Mouse (Mus musculus) adrenal gland, postnatal 36 days (tissue): ENCODE measurements at regions not wholly inside any gene's neighbourhood (a gene's known extent, or its start where the extent isn't known, plus 50 kb on each side); places are given as distances from the start of the nearest gene placed in this dataset.

Experiments used
- DNase-seq, 2 experiments: peaks; one replicate each; pipeline ENCODE4 v3.0.0; 2021; ENCODE audit warnings: mixed read lengths in 1 of 2

DNA sequence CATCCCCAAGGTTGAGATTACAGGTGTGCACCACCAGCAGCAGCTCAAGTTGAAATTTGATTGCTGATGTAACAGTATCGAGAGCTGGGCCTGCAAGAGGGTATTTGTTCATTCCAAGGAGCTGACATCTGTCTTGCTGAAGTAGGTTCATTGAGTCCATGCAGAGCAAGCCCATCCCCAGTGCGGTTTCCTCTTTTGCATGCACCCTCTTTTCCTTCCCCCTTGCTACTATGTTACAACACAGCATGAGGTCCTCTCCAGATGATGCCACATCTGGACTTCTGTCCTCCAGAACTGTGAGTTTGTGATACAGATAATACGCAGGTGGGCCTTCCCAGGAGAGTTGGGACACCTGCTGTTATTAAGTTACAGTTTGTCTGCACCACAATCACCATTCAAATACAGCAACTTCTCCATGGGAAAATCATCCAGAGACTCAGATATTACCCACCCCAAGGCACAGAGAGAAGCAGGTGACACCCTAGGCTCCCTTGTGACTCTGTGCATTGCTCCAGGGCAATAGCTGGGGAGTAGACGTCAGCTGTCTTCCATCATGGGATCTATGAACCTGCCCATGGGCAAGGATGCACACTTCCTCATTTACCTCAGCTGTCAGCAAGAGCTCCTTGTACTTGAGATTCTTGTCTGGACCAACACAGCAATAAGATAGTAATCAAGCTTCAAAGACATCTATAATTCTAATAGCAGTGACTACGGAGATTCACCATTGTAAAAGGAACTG lies 137.8 kb downstream of the Ets2 start:
- DNase-seq = no peak

DNA sequence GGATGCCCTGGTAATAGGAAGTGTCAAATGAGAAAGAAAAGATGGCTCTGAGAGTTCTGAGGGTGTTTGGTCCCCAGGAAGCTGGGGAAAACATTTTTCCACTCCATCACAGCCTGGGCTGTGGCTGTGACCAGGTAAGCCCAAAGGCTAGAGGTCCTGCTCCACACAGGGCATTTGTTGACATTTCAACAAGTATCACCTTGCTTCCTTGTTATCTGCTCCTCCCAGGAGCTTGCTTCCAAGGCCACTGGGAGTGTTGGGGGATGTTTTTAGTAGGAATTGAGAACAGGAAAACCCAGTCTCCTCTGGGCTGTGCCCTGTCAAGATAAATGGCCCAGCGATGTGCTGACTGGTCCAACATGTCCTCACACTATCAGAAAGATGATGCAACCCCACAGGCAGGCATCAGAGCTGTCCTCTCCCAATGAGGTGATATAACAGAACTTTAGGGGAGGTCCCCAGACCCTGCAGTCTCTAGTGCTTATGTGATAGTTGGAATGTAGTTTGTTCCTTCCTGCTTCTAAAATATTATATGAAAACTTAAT lies 137.1 kb downstream of the Ets2 start:
- DNase-seq = no peak

DNA sequence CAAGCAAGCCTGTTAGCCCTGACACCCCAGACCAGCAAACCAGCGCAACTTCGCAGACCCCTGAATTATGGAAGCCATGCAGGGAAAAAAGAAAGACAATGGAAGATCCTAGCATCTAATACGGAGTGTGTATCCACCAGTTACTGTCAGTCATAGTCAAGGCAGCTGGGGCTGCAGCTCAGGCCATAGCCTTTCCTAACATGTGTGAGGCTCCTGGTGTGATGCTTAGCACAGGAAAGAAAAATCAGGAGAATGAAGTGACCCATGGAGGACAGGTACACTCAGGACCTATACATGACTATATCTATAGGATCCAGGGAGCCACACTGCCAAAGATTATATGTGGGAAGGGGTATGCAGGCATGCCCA lies 136.6 kb downstream of the Ets2 start:
- no peak for DNase-seq

DNA sequence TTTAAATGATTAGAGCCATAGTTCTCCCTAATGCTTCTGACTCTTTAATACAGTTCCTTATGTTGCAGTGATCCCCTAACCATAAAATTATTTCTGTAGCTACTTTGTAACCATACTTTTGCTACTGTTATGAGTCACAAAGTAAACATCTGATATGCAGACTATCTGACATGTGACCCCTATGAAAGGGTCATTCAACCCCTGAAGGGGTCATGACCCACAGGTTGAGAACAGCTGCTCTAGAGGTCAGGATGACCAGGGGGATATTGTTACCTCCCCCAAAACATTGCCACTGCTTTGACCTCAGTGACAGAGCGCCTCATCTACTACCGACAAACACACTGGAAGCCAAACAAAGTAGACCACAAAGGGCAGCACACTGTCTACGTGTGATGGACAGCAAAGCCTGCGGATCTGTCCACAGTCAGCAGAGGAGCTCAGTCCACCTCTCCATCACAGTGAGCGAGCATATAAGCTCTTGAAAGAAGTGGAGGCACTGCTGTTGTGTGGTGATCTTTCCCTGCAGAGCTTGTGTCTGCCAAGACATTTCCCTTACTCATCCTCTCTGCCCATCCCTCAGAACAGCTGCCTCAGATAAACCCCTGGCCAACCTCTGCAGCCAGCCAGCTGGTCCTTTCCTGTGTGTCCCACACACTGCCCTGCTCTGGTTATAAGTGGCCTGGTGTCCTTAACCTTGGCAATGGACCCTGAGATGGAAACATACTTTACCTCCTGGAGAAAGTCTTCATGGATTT lies 136.0 kb downstream of the Ets2 start:
- DNase-seq = no peak

DNA sequence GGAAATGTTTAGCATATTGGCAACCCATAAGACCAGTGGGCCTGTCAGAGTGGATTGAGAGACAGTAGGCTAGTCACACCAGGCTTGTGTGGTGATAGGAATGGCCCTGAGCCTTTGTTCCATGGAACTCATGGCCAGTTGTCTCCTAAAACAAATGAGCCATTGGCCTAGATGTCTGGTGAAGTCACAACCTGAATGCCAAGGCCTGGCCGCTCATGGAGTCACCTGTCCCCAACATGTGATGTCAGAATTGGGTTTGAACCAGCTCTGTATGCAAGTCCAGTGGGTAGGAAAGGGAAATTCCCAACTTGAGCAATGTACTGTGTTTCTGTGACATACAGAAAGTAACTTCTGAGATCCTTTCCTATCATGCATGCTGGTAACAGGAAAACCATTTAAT lies 134.1 kb downstream of the Ets2 start:
- peak in 1 of 2 experiments; percentile 52 for DNase-seq

DNA sequence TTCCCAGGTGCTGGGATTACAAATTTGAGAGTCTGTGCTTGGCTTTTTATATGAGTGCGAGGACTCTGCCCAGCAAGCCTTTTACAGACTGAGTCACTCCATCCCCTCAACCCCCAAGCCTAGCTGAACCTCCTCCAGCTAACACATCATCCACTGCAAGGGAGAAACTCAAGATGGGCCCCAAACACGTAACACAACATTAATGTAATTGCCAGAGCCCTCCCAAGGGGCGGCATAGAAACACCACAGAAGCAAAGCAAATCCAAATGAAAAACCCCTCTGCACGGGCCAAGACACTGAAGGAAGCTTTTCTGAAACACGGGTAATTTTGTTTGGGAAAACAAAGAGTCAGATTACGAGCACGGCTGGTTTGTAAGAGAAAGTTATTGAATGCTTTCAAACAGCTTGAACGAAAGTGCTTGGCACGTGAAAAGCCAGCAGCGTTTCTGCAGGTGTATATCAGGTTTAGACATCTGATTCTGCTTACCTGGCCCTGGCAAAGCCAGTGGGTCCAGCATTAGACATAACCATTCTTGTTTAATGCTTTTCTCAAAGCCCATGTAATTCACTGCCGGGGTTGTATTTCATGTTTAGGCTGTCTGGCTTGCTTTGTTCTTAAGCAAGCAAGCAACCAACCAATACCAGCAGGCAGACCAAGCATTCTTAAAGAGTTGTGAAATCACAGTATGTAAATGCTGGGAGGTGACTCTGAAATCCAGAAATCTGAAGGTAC lies 132.8 kb downstream of the Ets2 start:
- no peak for DNase-seq

DNA sequence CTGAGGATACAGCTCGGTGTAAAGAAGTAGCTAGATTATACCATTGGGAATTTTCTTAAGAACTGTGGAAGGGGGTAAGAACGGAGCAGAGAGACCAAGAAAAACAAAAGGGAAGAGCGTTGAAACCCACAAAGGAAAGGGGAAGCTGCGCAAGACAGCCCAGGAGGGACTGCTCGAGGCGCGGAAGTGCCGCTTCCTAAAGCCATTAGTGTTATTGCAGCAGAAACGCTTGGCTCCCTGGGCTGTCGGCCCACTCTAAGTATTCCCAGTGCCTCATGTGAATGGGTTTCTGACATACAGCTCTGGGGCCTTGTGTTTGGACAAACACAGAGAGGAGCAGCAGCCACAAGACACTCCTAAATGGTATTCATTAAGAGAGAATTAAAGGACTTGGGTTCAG lies 131.6 kb downstream of the Ets2 start:
- DNase-seq = peak; percentile 31 to 47

DNA sequence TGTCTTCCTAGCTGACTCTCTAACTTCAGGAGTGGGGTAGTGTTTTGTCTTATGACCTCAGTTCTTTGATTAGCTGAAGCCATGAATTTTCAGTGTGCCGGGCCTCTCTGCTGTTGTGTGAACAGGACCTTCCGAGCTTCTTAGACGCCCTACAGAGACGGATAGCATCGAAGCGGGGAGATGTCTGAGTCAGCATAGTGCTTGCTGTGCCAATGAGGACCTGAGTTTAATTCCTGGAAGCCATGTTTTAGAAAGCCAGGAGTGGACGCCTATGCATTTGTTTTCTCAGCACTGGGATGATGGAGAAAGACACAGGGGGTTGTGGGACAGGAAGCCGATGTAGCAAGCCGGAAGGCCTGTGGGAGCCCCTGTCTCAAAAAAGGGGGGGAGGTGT lies 130.5 kb downstream of the Ets2 start:
- no peak for DNase-seq

DNA sequence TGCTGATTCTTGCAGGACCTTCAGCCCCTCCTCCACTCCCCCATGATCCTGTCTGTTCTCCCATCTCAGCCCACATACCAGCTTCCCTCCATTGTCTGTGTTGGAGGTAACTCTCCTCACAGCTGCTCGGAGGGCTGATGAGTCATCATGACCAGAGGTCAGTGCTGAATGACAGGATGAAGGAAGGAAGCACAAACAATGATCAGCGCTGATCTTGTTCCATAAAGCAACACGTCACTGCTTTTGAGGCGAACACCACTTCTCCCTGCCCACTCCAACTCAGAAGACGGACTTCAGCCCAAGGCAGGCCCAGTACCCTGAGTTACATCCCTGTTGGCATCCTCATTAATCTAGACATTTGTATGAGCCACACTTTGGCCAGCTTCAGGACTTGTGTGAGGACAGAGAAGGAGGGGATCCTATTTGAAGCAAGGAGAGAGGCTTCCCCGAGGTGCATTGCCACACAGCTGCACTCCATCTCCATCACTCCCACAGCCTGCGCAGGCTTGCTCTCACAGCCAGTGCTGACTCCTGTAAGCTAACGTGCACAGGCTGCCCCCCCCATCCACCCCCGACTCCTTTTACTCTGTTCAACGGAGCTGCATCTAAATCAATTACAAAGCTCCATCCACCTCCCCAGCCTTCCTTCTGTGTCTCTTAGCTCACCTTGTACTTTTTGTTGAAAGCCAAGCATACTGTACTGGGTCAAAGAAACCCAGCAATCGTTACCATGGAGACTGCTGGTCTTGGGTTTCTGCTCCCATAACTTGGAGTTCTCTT lies 129.9 kb downstream of the Ets2 start:
- DNase-seq = peak; percentile 59 to 70

DNA sequence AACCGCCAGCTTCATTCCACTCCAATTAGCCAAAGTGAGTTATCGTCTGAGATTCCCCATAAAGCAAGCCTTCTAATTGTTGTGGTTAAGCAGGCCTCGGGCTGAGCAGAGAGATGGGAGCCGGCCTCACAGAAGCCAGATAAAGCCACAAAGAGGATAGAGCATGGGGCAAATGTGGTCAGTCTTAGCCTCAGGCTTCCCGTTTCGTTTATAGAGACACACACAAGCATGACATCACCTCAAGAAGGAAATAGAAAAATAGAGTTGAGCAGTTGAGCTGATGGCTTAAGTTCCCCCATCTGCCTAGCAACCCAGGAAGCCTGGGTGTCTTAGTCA lies 125.5 kb downstream of the Ets2 start:
- no peak for DNase-seq

DNA sequence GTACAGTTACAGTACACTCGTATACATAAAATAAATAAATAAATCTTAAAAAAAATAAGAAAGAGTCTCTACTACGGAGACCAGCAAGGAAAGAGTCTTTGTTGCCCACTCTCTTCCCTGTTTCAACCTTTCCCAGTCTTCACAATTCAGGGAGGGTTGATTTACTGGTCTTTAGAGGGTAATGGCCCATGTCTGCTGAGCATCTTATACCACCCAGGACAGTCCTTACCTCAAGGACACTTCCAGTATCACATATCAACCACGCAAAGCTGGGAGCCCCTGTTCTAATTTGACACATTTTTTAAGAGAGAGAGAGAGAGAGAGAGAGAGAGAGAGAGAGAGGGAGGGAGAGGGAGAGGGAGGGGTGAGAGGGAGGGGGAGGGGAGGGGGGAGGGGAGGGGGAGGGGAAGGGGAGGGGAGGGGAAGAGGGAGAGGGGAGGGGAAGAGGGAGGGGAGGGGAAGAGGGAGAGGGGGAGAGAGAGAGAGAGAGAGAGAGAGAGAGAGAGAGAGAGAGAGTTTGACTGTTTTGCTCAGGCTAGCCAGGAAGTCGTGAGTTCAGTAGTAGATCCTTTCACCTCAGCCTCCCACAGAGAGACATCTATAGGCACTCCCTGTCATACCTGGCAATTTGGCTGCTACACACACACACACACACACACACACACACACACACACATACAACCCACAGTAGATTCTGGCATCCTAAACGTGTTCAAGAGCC lies 125.0 kb downstream of the Ets2 start:
- DNase-seq = no peak

DNA sequence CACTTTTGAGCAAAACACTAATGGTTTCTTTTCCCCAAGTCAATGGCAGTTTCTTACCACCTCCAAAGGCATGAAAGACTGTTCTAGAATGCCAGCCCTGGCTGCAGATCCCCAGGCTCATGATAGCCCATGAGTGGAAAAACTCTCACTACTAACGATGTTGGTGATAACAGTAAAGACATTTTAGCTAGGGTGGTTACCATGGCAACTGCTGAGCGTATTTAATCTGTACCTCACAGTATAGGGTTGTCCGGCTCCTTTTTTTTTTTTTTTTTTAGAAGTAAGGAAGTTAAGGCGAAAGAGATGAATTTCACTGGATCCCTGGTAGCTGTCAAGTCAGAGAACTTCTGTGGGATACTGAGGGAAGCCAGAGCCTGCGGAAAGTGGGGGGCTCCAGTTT lies 123.8 kb downstream of the Ets2 start:
- no peak for DNase-seq

DNA sequence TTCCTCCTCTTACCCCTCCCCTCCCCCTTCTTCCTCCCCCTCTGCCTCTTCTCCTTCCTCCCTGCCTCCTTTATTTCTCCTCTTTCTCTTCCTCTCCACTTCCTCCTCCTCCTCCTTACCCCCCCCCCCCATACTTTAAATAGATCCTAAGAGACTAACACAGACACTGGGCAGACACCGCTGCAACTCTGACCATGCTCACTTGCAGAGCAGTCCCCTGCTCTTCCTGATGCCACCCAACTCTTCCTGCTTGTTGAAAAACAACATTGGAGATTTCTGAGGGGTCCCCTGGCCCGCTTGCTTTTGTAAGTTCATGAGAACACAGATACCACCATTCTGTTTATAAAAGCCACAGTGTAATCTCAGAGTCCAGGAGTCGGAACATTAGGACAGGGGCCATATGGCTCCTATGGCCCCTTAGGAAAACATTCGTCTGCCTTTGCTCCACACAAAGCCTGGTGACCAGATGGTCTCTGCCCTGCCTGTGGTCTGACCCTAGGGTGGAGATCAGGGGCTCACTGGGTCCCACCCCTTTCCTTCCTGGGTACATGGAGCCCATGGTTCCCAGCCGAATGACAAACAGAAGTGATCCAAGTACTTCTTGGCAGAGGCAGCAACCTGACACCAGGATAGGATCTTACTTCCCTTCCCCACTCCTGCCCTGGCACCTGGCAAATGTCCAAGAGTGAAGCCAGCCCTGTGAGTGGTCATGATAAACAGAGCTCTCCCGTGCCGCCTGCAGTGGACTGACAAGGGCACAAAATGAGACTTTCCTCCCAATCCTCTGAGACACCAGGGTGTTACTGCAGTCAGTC lies 123.1 kb downstream of the Ets2 start:
- peak; percentile 61 to 64 for DNase-seq

DNA sequence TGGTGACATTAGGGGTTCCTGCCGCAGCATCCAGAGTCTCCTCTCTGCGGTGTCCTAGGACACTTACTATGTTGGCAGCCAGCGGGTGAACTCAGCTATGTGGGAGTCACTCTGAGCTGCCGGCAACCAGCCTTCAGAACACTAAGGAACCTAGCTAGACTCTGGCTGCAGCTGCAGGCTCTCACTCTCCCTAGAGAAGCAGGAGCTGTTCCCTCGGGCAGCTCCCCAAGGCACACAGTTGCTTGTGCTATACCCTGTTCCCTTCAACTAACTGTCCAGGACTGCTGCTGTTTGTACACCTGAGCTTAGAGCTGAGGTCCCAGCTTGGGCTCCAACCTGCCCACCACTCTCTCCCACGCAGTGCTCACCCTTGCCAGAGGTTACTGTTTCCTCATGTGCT lies 121.9 kb downstream of the Ets2 start:
- DNase-seq = no peak

DNA sequence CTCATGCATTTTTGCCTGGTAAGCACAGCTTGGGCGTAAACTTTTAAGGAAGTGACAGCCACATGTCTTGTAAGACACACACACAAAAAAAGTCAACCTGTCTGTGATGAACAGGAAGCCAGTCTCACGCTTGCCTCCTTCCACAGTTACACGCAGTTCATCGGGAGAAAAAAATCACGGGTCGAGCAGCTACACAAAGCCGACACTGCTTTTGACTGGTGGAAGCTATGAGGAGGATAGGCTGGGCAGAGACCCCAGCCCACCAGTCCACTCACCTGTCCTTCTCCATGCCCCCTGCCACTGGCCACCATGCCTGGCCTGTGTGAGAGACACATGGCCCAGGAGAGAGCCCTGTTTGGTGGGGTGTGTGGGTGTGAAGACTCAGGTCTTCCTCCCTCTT lies 119.2 kb downstream of the Ets2 start:
- DNase-seq = no peak

DNA sequence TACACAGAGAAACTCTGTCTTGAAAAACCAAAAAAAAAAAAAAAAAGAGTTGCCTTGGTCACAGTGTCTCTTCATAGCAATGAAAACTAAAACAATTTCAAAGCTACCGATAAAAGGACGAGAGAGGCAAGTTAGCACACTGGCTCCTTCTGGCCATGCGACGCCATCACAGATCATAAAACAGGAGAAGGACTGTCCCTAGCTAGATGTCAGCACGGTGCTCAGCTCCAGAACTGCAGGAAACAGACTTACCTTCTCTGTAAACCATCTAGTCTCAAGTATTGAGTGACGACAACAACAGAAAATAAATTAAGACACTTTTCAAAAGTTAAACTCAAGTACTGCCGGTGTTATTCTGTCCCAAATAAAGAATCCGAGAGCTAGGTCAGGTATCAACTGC lies 118.7 kb downstream of the Ets2 start:
- no peak for DNase-seq

DNA sequence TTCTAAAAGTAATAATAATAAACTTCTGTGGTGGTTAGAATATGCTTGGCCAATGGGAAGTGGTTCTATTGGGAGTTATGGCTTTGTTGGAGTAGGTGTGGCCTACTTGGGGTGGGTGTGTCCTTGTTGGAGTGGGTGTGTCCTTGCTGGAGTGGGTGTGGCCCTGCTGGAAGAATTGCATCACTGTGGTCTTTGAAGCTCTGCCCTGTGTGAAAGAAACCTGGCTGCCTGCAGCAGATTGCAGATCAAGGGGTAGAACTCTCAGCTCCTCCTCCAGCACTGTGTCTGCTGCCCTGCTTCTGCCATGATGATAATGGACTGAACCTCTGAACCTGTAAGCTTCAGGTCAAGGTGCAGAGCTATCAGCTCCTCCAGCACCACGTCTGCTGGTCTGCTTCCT lies 118.1 kb downstream of the Ets2 start:
- no peak for DNase-seq

DNA sequence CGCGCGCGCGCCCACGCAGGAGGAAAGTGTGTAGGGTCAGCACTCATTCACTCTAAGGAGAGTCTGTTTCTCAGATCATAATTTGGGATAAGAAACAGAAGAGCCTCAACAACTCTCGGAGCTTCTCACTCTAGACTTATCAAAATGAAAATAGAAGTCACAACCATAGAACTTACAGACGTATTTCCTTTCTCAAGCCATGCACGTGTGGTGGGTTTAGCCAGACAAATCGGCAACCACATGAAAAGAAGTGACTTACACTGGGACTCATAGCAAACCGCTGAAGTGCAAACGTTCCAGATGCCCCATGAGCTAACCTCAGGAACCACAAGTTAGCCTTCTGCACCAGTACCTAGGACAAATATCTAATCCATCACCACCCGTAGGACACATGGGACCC lies 114.1 kb downstream of the Ets2 start:
- DNase-seq = no peak

DNA sequence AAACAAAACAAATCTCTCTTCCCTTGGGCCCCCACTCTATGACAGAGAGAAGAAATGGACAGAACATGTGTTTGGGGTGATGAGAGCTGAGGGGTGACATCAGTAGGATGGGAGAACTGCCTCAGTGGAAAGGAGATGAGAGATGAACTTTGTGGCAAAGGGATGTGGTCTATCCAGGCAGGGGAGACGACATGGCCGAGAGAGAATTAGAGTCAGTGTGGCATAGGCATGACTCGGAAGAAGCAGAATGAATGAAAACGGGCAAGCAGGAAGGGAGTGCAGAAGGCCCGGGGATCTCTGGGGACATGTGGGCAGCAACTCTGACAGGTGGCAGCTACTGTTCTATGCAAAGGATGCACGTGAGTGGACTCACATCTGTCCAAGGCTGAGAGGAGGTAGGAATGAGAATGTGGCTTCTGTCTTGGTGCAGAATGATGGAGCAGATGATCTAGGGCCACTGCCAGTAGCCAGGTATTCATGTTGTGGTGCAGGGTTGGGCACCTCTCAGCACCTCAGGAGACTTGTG lies 113.4 kb downstream of the Ets2 start:
- DNase-seq = no peak

DNA sequence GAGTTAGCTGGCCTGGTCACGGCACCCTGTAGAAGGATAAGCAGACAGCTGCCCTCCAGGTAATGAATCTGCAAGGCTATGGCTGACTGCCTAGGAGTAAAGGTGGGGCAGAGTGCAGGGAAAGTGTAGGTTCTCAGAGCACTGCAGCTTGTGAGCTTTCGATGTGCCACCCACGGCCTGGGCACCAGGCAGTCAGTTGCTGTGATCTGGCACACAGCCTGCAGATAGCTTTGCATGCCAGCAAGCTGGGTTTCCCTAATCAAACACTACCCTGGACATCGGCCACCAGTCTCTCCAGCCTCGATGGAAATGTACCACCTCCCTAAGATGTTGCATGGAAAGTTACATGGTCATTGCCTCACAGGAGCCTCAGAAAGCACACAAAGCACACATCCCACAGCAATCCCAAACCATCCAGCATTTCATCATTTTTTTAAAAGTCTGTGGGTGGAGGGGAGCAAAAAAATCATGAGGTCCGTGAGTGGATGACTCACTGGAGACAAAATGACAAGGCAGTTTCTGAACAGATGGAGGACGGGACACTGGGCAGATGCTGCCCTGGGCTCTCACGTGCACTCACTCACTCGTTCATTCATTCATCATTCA lies 112.7 kb downstream of the Ets2 start:
- peak; percentile 71 to 73 for DNase-seq
